Mouse (Mus musculus) midbrain, embryonic 12.5 days (tissue): ENCODE measurements around the gene Drc3. TPM values are rescaled to one million over a fixed set of nuclear protein-coding genes. Genes with fewer than 3 reads are reported as not detected.

Experiments used
- ATAC-seq: fragments of 200-750 bp; cut with Nextera tagmentation; 2 replicates; pipeline ENCODE4 v1.8.0; 2017; ENCODE audit warnings: low read depth, moderate TSS enrichment, moderate library complexity; ENCODE audit not compliant: low FRiP score
- H3K27ac ChIP-seq: fragments of 300-500 bp; sonication (generic); replicated peaks from 2 replicates; pipeline ENCODE4 v1.5.1; 2016; ENCODE audit warnings: mild to moderate bottlenecking
- H3K27me3 ChIP-seq: fragments of 300-500 bp; sonication (generic); 2 replicates; pipeline ENCODE4 v1.6.1; 2016; ENCODE audit warnings: mild to moderate bottlenecking
- H3K36me3 ChIP-seq: fragments of 300-500 bp; sonication (generic); 2 replicates; pipeline ENCODE4 v1.6.1; 2016
- H3K4me1 ChIP-seq: fragments of 300-500 bp; sonication (generic); 2 replicates; pipeline ENCODE4 v1.6.1; 2016
- H3K4me2 ChIP-seq: fragments of 300-500 bp; sonication (generic); replicated peaks from 2 replicates; pipeline ENCODE4 v1.6.1; 2016; ENCODE audit warnings: mild to moderate bottlenecking, moderate library complexity
- H3K4me3 ChIP-seq: fragments of 300-500 bp; sonication (generic); 2 replicates; pipeline ENCODE4 v1.5.1; 2016; ENCODE audit warnings: mild to moderate bottlenecking
- H3K9ac ChIP-seq: fragments of 300-500 bp; sonication (generic); replicated peaks from 2 replicates; pipeline ENCODE4 v1.6.1; 2016; ENCODE audit warnings: mild to moderate bottlenecking, moderate library complexity
- H3K9me3 ChIP-seq: fragments of 300-500 bp; sonication (generic); 2 replicates; pipeline ENCODE4 v1.6.1; 2016; ENCODE audit warnings: mild to moderate bottlenecking
- WGBS: fragments of 180-500 bp; shearing (Covaris S2); methylation state at CpG from one replicate; pipeline ENCODE4 v1.1.7; 2016; 5-methylcytosine and 5-hydroxymethylcytosine counted together
- polyA plus RNA-seq: library from polyadenylated mRNA; unstranded; fragments of >200 nt; fragmentation: Nextera tagmentation; extraction: Ambion mirVana; gene quantifications from 2 replicates; pipeline ENCODE4 v1.2.1, GENCODE M21; 2016

Gene Drc3
- polyA plus RNA-seq, 1 experiment from 2014 or later, result 2.5 TPM

GRCm38 (mm10) chr11:60345868-60346267 lies 7.3 kb upstream of the Drc3 start:
- Histone ChIP-seq H3K4me1 (no peaks in the 10 kb centered on the region), H3K27ac (no peak overlapping the region), H3K4me2 (no peak overlapping the region), H3K9me3 (no peaks in the 10 kb centered on the region), H3K27me3 (no peaks in the 10 kb centered on the region), H3K4me3 (no peak overlapping the region), H3K9ac (no peak overlapping the region), H3K36me3 (no peaks in the 10 kb centered on the region)
- WGBS, result 87% methylated on average over 4 of the region's 4 CpGs
- no peak for ATAC-seq

- no peak overlapping the region for H3K9ac ChIP-seq
Measured at GRCm38 (mm10) chr11:60346537-60346936, 6.6 kb upstream of the Drc3 start.

GRCm38 (mm10) chr11:60351388-60351787 lies 1.7 kb upstream of the Drc3 start:
- Histone ChIP-seq H3K4me2 (peak overlapping the region; percentile 94), H3K9ac (no peak overlapping the region), H3K27me3 (no peaks in the 10 kb centered on the region), H3K4me1 (peaks cover 20% of the 10 kb centered on the region), H3K9me3 (no peaks in the 10 kb centered on the region), H3K36me3 (no peaks in the 10 kb centered on the region), H3K27ac (no peak overlapping the region), H3K4me3 (no peak overlapping the region; the same call in 1 of the 2 replicates)
- ATAC-seq, result no peak
- WGBS, result 71% methylated on average over 2 of the region's 2 CpGs

More at GRCm38 (mm10) chr11:60346537-60346936, 6.6 kb upstream of the Drc3 start:
- H3K4me2 ChIP-seq, result no peak overlapping the region
- H3K4me3 ChIP-seq, result no peak overlapping the region
- 76% methylated on average over 4 of the region's 4 CpGs for WGBS
- H3K27me3 ChIP-seq, result no peaks in the 10 kb centered on the region
- H3K9me3 ChIP-seq, result no peaks in the 10 kb centered on the region
- peaks cover 3% of the 10 kb centered on the region for H3K4me1 ChIP-seq
- no peak overlapping the region for H3K27ac ChIP-seq
- no peak for ATAC-seq
- H3K36me3 ChIP-seq, result no peaks in the 10 kb centered on the region

GRCm38 (mm10) chr11:60351925-60352371 lies 1.2 kb upstream of the Drc3 start:
- H3K9ac ChIP-seq, result peak overlapping the region; percentile 73
- 21% methylated on average over 11 of the region's 11 CpGs for WGBS

GRCm38 (mm10) chr11:60355952-60356351 lies 2.8 kb downstream of the Drc3 start:
- Histone ChIP-seq H3K9ac (no peak overlapping the region), H3K4me2 (no peak overlapping the region), H3K36me3 (no peaks in the 10 kb centered on the region), H3K9me3 (no peaks in the 10 kb centered on the region), H3K27ac (no peak overlapping the region), H3K27me3 (no peaks in the 10 kb centered on the region), H3K4me3 (no peak overlapping the region), H3K4me1 (peaks cover 20% of the 10 kb centered on the region)
- ATAC-seq, result no peak
- WGBS, result 98% methylated on average over 2 of the region's 2 CpGs

More at GRCm38 (mm10) chr11:60351925-60352371, 1.2 kb upstream of the Drc3 start:
- no peaks in the 10 kb centered on the region for H3K9me3 ChIP-seq
- peak overlapping the region; percentile 80 for H3K4me3 ChIP-seq
- peak overlapping the region; percentile 94 for H3K4me2 ChIP-seq
- peak overlapping the region; percentile 52; the same call in 1 of the 2 replicates for H3K27ac ChIP-seq
- ATAC-seq, result no peak
- no peaks in the 10 kb centered on the region for H3K27me3 ChIP-seq
- no peaks in the 10 kb centered on the region for H3K36me3 ChIP-seq
- peaks cover 20% of the 10 kb centered on the region for H3K4me1 ChIP-seq

GRCm38 (mm10) chr11:60357116-60357515 lies 4.0 kb downstream of the Drc3 start:
- no peak overlapping the region for H3K27ac ChIP-seq
- H3K4me3 ChIP-seq, result no peak overlapping the region
- peaks cover 12% of the 10 kb centered on the region for H3K4me1 ChIP-seq
- H3K36me3 ChIP-seq, result no peaks in the 10 kb centered on the region
- H3K27me3 ChIP-seq, result no peaks in the 10 kb centered on the region
- 51% methylated on average over 1 of the region's 1 CpGs for WGBS
- ATAC-seq, result no peak
- no peak overlapping the region for H3K4me2 ChIP-seq
- no peaks in the 10 kb centered on the region for H3K9me3 ChIP-seq
- H3K9ac ChIP-seq, result no peak overlapping the region

- no peak overlapping the region for H3K4me2 ChIP-seq
- H3K4me1 ChIP-seq, result peaks cover 4% of the 10 kb centered on the region
- WGBS, result 87% methylated on average over 7 of the region's 7 CpGs
- ATAC-seq, result no peak
- no peak overlapping the region for H3K27ac ChIP-seq
- H3K9ac ChIP-seq, result no peak overlapping the region
- no peak overlapping the region for H3K4me3 ChIP-seq
- no peaks in the 10 kb centered on the region for H3K36me3 ChIP-seq
- H3K27me3 ChIP-seq, result no peaks in the 10 kb centered on the region
- H3K9me3 ChIP-seq, result no peaks in the 10 kb centered on the region
Measured at GRCm38 (mm10) chr11:60358548-60358947, 5.4 kb downstream of the Drc3 start.

GRCm38 (mm10) chr11:60359138-60359537 lies 6.0 kb downstream of the Drc3 start:
- Histone ChIP-seq H3K27me3 (no peaks in the 10 kb centered on the region), H3K4me3 (no peak overlapping the region), H3K27ac (no peak overlapping the region), H3K36me3 (no peaks in the 10 kb centered on the region), H3K4me2 (no peak overlapping the region), H3K9me3 (no peaks in the 10 kb centered on the region), H3K9ac (no peak overlapping the region), H3K4me1 (no peaks in the 10 kb centered on the region)
- WGBS, result 79% methylated on average over 5 of the region's 5 CpGs
- no peak for ATAC-seq

GRCm38 (mm10) chr11:60359936-60360335 lies 6.8 kb downstream of the Drc3 start:
- Histone ChIP-seq H3K4me3 (no peak overlapping the region), H3K27me3 (no peaks in the 10 kb centered on the region), H3K36me3 (no peaks in the 10 kb centered on the region), H3K4me1 (no peaks in the 10 kb centered on the region), H3K9me3 (no peaks in the 10 kb centered on the region), H3K4me2 (no peak overlapping the region), H3K9ac (no peak overlapping the region), H3K27ac (no peak overlapping the region)
- ATAC-seq, result no peak
- 93% methylated on average over 1 of the region's 1 CpGs for WGBS

GRCm38 (mm10) chr11:60360631-60361201 lies 7.6 kb downstream of the Drc3 start:
- H3K4me3 ChIP-seq, result no peak overlapping the region
- H3K27me3 ChIP-seq, result no peaks in the 10 kb centered on the region
- no peaks in the 10 kb centered on the region for H3K9me3 ChIP-seq
- no peak overlapping the region for H3K4me2 ChIP-seq
- H3K9ac ChIP-seq, result no peak overlapping the region
- no peak for ATAC-seq
- H3K27ac ChIP-seq, result no peak overlapping the region
- WGBS, result 80% methylated on average over 5 of the region's 5 CpGs
- no peaks in the 10 kb centered on the region for H3K4me1 ChIP-seq
- H3K36me3 ChIP-seq, result no peaks in the 10 kb centered on the region

GRCm38 (mm10) chr11:60366239-60367019 lies 13.3 kb downstream of the Drc3 start:
- WGBS, result 46% methylated on average over 16 of the region's 16 CpGs
- H3K36me3 ChIP-seq, result no peaks in the 10 kb centered on the region
- peaks cover 6% of the 10 kb centered on the region for H3K4me1 ChIP-seq
- H3K27ac ChIP-seq, result peak overlapping the region; percentile 7; the same call in 1 of the 2 replicates
- no peak overlapping the region for H3K4me3 ChIP-seq
- no peak overlapping the region for H3K4me2 ChIP-seq
- no peak overlapping the region for H3K9ac ChIP-seq
- H3K27me3 ChIP-seq, result no peaks in the 10 kb centered on the region
- no peaks in the 10 kb centered on the region for H3K9me3 ChIP-seq
- no peak for ATAC-seq

GRCm38 (mm10) chr11:60367256-60367655 lies 14.1 kb downstream of the Drc3 start:
- no peaks in the 10 kb centered on the region for H3K36me3 ChIP-seq
- H3K4me1 ChIP-seq, result peaks cover 6% of the 10 kb centered on the region
- no peak overlapping the region for H3K4me3 ChIP-seq
- no peaks in the 10 kb centered on the region for H3K9me3 ChIP-seq
- no peak overlapping the region for H3K27ac ChIP-seq
- no peak for ATAC-seq
- H3K9ac ChIP-seq, result no peak overlapping the region
- no peaks in the 10 kb centered on the region for H3K27me3 ChIP-seq
- 82% methylated on average over 3 of the region's 3 CpGs for WGBS
- H3K4me2 ChIP-seq, result no peak overlapping the region
